Mouse (Mus musculus) frontal cortex, postnatal 10 days (tissue): ENCODE data around the gene Tfe3.
"Not testable (repeated sequence)": the region's sequence is repeated elsewhere in the genome, so short reads cannot be mapped to it uniquely, and the experiment has no call there.

ENCODE experiments used
- DNase-seq, 2 experiments: peaks; one replicate each; pipeline ENCODE4 v3.0.0; 2022; ENCODE audit warnings: low spot score in 2 of 2, mixed read lengths in 1 of 2

Gene Tfe3

GRCm38 (mm10) chrX:7802157-7802556 lies 39.8 kb downstream of the Tfe3 start:
- not testable (repeated sequence) for DNase-seq

GRCm38 (mm10) chrX:7815016-7815415 lies 52.7 kb downstream of the Tfe3 start:
- not testable (repeated sequence) for DNase-seq

- DNase-seq = peak; percentile 59 to 70
Measured at GRCm38 (mm10) chrX:7821865-7822779, 59.8 kb downstream of the Tfe3 start, which contains the start of gene Kcnd1. Gene Kcnd1 (plus strand): TSS chrX:7822289.
